Mouse (Mus musculus): ENCODE results near the gene Gfpt1. TPM values are rescaled to one million over a fixed set of nuclear protein-coding genes. Genes with fewer than 3 reads are reported as not detected.
"Not testable (repeated sequence)": the region's sequence is repeated elsewhere in the genome, so short reads cannot be mapped to it uniquely, and the experiment has no call there.

The Gfpt1 gene
- polyA plus RNA-seq, 1 experiment from 2014 or later: 31.9 TPM

- WGBS: 71% methylated on average over 3 of the region's 3 CpGs
- no peak overlapping the region for H3K4me2 ChIP-seq (replicated peaks; ENCODE audit: low read depth, low read length)
- H3K27ac ChIP-seq (ENCODE audit: low read length): no peak overlapping the region
Observed at GRCm38 (mm10) chr6:87045507-87045906, 2.9 kb downstream of the Gfpt1 start.

GRCm38 (mm10) chr6:87048712-87049111 is 6.1 kb downstream of the Gfpt1 start:
- not testable (repeated sequence) for H3K27ac ChIP-seq (ENCODE audit: low read length); H3K27me3 ChIP-seq (ENCODE audit: control insufficient read depth, insufficient read depth, low read length); H3K4me2 ChIP-seq (replicated peaks; ENCODE audit: low read depth, low read length); H3K9ac ChIP-seq (replicated peaks; ENCODE audit: low read depth, low read length); H3K4me3 ChIP-seq (ENCODE audit: low read depth, low read length); H3K4me1 ChIP-seq (ENCODE audit: control insufficient read depth, insufficient read depth, low read length); ATAC-seq (ENCODE audit: insufficient number of reproducible peaks, insufficient read depth, low FRiP score, low read depth); H3K9me3 ChIP-seq (ENCODE audit: control insufficient read depth, low read depth, low read length)
- WGBS: 95% methylated on average over 7 of the region's 7 CpGs
- H3K36me3 ChIP-seq (ENCODE audit: control insufficient read depth, insufficient read depth, low read length): peaks cover 21% of the 10 kb centered on the region

More at GRCm38 (mm10) chr6:87045507-87045906, 2.9 kb downstream of the Gfpt1 start:
- Histone ChIP-seq H3K9ac (replicated peaks; ENCODE audit: low read depth, low read length) (no peak overlapping the region), H3K4me1 (ENCODE audit: control insufficient read depth, insufficient read depth, low read length) (peaks cover 8% of the 10 kb centered on the region), H3K9me3 (ENCODE audit: control insufficient read depth, low read depth, low read length) (no peaks in the 10 kb centered on the region), H3K36me3 (ENCODE audit: control insufficient read depth, insufficient read depth, low read length) (peaks cover 2% of the 10 kb centered on the region; the same call in 1 of the 2 replicates), H3K27me3 (ENCODE audit: control insufficient read depth, insufficient read depth, low read length) (no peaks in the 10 kb centered on the region), H3K4me3 (ENCODE audit: low read depth, low read length) (no peak overlapping the region)
- no peak for ATAC-seq (ENCODE audit: insufficient number of reproducible peaks, insufficient read depth, low FRiP score, low read depth)

DNA sequence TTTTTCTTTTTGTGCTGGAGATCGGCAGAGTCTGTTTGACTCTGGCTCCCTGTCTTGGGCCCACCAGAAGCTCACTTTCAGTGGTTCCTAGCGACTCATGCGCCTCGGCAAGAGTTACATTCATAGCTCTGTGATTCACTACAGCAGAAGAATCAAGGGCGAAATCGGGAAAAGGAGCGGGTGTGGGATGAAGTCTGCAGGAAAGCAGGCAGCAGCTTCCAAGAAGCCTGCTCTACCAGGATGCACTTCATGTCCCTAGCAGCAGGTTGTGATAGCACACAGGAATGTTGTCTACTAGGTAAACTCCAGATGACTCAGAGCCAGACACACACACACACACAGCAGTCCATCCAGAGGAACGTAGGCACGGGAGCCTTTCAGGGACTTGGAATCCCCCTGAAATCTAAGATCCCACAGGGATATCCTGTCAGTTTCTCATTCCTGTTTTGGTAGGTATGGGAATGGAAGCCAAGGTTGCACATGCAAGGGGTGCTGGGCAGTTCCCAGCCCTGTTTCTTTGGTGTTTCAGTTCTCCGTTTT is 9.3 kb downstream of the Gfpt1 start:
- H3K9me3 ChIP-seq (ENCODE audit: control insufficient read depth, low read depth, low read length): no peaks in the 10 kb centered on the region
- H3K9ac ChIP-seq (replicated peaks; ENCODE audit: low read depth, low read length): no peak overlapping the region
- H3K27me3 ChIP-seq (ENCODE audit: control insufficient read depth, insufficient read depth, low read length): no peaks in the 10 kb centered on the region
- H3K4me2 ChIP-seq (replicated peaks; ENCODE audit: low read depth, low read length): no peak overlapping the region
- H3K36me3 ChIP-seq (ENCODE audit: control insufficient read depth, insufficient read depth, low read length): peaks cover 41% of the 10 kb centered on the region
- H3K4me3 ChIP-seq (ENCODE audit: low read depth, low read length): no peak overlapping the region
- H3K27ac ChIP-seq (ENCODE audit: low read length): no peak overlapping the region
- no peaks in the 10 kb centered on the region for H3K4me1 ChIP-seq (ENCODE audit: control insufficient read depth, insufficient read depth, low read length)
- no peak for ATAC-seq (ENCODE audit: insufficient number of reproducible peaks, insufficient read depth, low FRiP score, low read depth)
- 87% methylated on average over 10 of the region's 10 CpGs for WGBS

DNA sequence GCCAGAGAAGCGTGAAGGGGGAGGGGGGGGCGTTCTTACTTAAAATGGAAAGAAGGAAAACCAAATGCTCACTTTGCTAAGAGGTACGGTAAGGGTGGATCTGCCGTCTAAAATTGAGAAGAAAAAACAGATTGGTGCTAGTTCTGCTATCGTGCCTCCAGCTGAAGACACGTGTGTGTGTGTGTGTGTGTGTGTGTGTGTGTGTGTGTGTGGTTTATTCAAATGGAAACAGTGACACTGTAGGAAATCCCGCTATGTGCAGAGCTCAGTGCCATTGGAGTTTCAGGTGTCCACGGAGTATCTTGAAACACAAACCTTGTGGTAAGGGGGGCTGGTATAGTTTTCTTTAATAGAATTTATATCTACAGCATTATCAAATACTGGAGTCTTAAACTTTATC is 11.5 kb downstream of the Gfpt1 start:
- no peaks in the 10 kb centered on the region for H3K27me3 ChIP-seq (ENCODE audit: control insufficient read depth, insufficient read depth, low read length)
- no peak overlapping the region for H3K4me3 ChIP-seq (ENCODE audit: low read depth, low read length)
- no peak for ATAC-seq (ENCODE audit: insufficient number of reproducible peaks, insufficient read depth, low FRiP score, low read depth)
- no peak overlapping the region for H3K9ac ChIP-seq (replicated peaks; ENCODE audit: low read depth, low read length)
- H3K27ac ChIP-seq (ENCODE audit: low read length): no peak overlapping the region
- no peak overlapping the region for H3K4me2 ChIP-seq (replicated peaks; ENCODE audit: low read depth, low read length)
- peaks cover 61% of the 10 kb centered on the region for H3K36me3 ChIP-seq (ENCODE audit: control insufficient read depth, insufficient read depth, low read length)
- H3K9me3 ChIP-seq (ENCODE audit: control insufficient read depth, low read depth, low read length): no peaks in the 10 kb centered on the region
- H3K4me1 ChIP-seq (ENCODE audit: control insufficient read depth, insufficient read depth, low read length): no peaks in the 10 kb centered on the region
- 89% methylated on average over 8 of the region's 8 CpGs for whole genome bisulfite sequencing

DNA sequence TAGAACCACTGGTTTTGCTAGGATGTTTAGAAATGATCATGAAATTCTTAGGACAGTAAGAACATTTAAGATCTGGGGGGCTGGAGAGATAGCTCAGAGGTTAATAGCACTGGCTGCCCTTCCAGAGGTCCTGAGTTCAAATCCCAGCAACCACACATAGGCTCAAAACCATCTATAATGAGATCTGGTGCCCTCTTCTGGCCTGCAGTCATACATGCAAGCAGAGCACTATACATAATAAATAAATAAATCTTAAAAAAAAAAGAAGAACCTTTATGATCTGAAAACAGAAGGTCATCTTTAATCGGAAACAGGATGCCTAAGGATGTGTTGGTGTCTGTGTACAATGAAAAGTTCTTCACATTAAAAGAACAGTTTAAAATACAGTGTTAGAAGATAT is 17.1 kb downstream of the Gfpt1 start:
- ATAC-seq (ENCODE audit: insufficient number of reproducible peaks, insufficient read depth, low FRiP score, low read depth): no peak
- Histone ChIP-seq H3K4me2 (replicated peaks; ENCODE audit: low read depth, low read length) (no peak overlapping the region), H3K9ac (replicated peaks; ENCODE audit: low read depth, low read length) (no peak overlapping the region), H3K27me3 (ENCODE audit: control insufficient read depth, insufficient read depth, low read length) (no peaks in the 10 kb centered on the region), H3K4me3 (ENCODE audit: low read depth, low read length) (no peak overlapping the region), H3K36me3 (ENCODE audit: control insufficient read depth, insufficient read depth, low read length) (peaks cover 74% of the 10 kb centered on the region), H3K9me3 (ENCODE audit: control insufficient read depth, low read depth, low read length) (no peaks in the 10 kb centered on the region), H3K27ac (ENCODE audit: low read length) (no peak overlapping the region), H3K4me1 (ENCODE audit: control insufficient read depth, insufficient read depth, low read length) (no peaks in the 10 kb centered on the region)
- WGBS: 91% methylated on average over 1 of the region's 1 CpGs

DNA sequence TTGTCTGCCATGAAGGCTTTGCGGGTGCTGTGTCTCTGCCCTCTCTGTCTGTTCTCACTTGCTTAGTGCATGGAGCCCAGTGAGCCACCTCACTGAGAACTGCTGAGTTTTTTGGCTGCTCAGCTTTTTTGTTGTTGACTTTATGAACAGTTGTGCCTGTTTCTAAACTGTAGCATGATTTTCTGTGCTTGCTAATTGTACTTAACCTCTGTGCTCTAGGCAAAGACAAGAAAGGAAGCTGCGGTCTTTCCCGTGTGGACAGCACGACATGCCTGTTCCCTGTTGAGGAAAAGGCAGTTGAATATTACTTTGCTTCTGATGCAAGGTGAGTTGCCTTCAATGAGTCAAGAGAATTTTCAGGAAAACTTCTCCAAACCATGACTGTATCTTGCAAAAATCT is 20.9 kb downstream of the Gfpt1 start:
- Histone ChIP-seq H3K27me3 (ENCODE audit: control insufficient read depth, insufficient read depth, low read length) (no peaks in the 10 kb centered on the region), H3K4me1 (ENCODE audit: control insufficient read depth, insufficient read depth, low read length) (no peaks in the 10 kb centered on the region), H3K36me3 (ENCODE audit: control insufficient read depth, insufficient read depth, low read length) (peaks cover 76% of the 10 kb centered on the region), H3K9ac (replicated peaks; ENCODE audit: low read depth, low read length) (no peak overlapping the region), H3K27ac (ENCODE audit: low read length) (no peak overlapping the region), H3K9me3 (ENCODE audit: control insufficient read depth, low read depth, low read length) (no peaks in the 10 kb centered on the region), H3K4me3 (ENCODE audit: low read depth, low read length) (no peak overlapping the region), H3K4me2 (replicated peaks; ENCODE audit: low read depth, low read length) (no peak overlapping the region)
- ATAC-seq (ENCODE audit: insufficient number of reproducible peaks, insufficient read depth, low FRiP score, low read depth): no peak
- WGBS: 91% methylated on average over 4 of the region's 4 CpGs

- peaks cover 79% of the 10 kb centered on the region for H3K36me3 ChIP-seq (ENCODE audit: control insufficient read depth, insufficient read depth, low read length)
- H3K9me3 ChIP-seq (ENCODE audit: control insufficient read depth, low read depth, low read length): no peaks in the 10 kb centered on the region
- H3K4me3 ChIP-seq (ENCODE audit: low read depth, low read length): no peak overlapping the region
- no peak overlapping the region for H3K9ac ChIP-seq (replicated peaks; ENCODE audit: low read depth, low read length)
- H3K4me1 ChIP-seq (ENCODE audit: control insufficient read depth, insufficient read depth, low read length): no peaks in the 10 kb centered on the region
- H3K4me2 ChIP-seq (replicated peaks; ENCODE audit: low read depth, low read length): no peak overlapping the region
- 90% methylated on average over 2 of the region's 2 CpGs for WGBS
- no peak overlapping the region for H3K27ac ChIP-seq (ENCODE audit: low read length)
- no peaks in the 10 kb centered on the region for H3K27me3 ChIP-seq (ENCODE audit: control insufficient read depth, insufficient read depth, low read length)
- no peak for ATAC-seq (ENCODE audit: insufficient number of reproducible peaks, insufficient read depth, low FRiP score, low read depth)
Observed at GRCm38 (mm10) chr6:87068209-87068608, 25.6 kb downstream of the Gfpt1 start.

DNA sequence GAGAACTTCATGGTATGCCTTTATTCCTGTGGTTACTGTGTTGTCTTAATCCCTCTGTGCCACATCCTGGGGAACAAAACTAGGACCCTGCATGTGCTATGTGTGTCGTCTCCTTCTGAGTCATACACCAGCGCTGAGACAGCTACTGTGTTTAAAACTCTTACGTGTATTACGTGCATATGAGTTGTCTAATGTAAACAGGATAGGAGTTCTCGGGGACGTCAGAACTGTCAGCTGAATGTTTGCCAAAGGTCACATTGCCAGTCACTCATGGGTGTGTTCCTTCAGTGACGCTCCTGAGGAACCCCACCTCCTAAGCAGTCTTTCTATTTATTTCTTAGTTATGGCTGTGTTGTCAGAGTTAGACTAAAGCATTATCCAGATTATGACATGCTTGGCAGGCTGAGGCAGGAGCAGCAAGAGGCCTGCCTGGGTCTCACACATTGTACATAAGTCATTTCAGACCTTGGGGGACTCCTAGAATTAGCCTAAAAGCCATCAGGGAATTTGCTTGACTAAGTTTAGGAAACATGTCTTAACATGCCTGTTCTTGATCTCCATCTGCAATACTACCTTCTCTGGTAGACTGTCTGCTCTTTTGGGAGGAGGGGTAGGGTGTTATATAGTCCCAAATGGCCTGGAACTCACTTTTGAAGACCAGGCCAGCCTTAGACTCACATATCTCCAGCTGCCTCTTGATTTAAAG is 26.7 kb downstream of the Gfpt1 start:
- Histone ChIP-seq H3K27me3 (ENCODE audit: control insufficient read depth, insufficient read depth, low read length) (no peaks in the 10 kb centered on the region), H3K4me3 (ENCODE audit: low read depth, low read length) (no peak overlapping the region), H3K27ac (ENCODE audit: low read length) (no peak overlapping the region), H3K9me3 (ENCODE audit: control insufficient read depth, low read depth, low read length) (no peaks in the 10 kb centered on the region), H3K9ac (replicated peaks; ENCODE audit: low read depth, low read length) (no peak overlapping the region), H3K4me2 (replicated peaks; ENCODE audit: low read depth, low read length) (no peak overlapping the region), H3K4me1 (ENCODE audit: control insufficient read depth, insufficient read depth, low read length) (no peaks in the 10 kb centered on the region), H3K36me3 (ENCODE audit: control insufficient read depth, insufficient read depth, low read length) (peaks cover 79% of the 10 kb centered on the region)
- ATAC-seq (ENCODE audit: insufficient number of reproducible peaks, insufficient read depth, low FRiP score, low read depth): no peak
- WGBS: 43% methylated on average over 7 of the region's 7 CpGs

DNA sequence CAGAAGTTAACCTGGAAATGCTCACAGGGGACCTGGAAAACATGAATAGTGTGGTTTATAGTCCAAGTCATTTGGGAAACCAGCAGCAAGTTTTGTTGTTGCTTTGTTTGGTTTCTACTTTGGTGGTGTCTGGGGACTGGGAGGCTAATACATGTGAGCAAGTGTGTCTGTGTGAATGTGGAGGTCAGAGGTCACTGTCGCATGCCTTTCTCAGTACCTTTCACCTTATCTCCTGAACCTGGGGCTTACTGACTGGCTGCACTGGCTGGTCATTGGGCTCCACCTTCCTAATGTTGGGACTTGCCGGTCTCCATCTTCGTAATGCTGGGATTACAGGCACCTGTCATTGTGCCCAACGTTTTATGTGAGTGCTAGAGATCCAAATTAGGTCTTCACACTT is 28.0 kb downstream of the Gfpt1 start:
- Histone ChIP-seq H3K4me1 (ENCODE audit: control insufficient read depth, insufficient read depth, low read length) (no peaks in the 10 kb centered on the region), H3K4me2 (replicated peaks; ENCODE audit: low read depth, low read length) (no peak overlapping the region), H3K9ac (replicated peaks; ENCODE audit: low read depth, low read length) (no peak overlapping the region), H3K27me3 (ENCODE audit: control insufficient read depth, insufficient read depth, low read length) (no peaks in the 10 kb centered on the region), H3K27ac (ENCODE audit: low read length) (no peak overlapping the region), H3K36me3 (ENCODE audit: control insufficient read depth, insufficient read depth, low read length) (peaks cover 77% of the 10 kb centered on the region), H3K4me3 (ENCODE audit: low read depth, low read length) (no peak overlapping the region), H3K9me3 (ENCODE audit: control insufficient read depth, low read depth, low read length) (no peaks in the 10 kb centered on the region)
- ATAC-seq (ENCODE audit: insufficient number of reproducible peaks, insufficient read depth, low FRiP score, low read depth): no peak
- WGBS: 87% methylated on average over 4 of the region's 4 CpGs

Measured in stomach, embryonic 14.5 days (tissue).